Mouse (Mus musculus) cerebellum, adult 11 months (tissue): ENCODE measurements around the gene Abca9.

ENCODE experiments used
- DNase-seq: peaks from one replicate; pipeline ENCODE4 v3.0.0; 2022

Gene Abca9

GRCm38 (mm10) chr11:110167459-110168251 is at the start of gene Abca9:
TSS of gene Abca9 (minus strand) at chr11:110168196.
- DNase-seq, result peak; percentile 6

- DNase-seq, result no peak
Measured at GRCm38 (mm10) chr11:110217118-110217517, 49.1 kb upstream of the Abca9 start.

GRCm38 (mm10) chr11:110203930-110204329 is 35.9 kb upstream of the Abca9 start:
- DNase-seq, result no peak

- DNase-seq, result no peak
Measured at GRCm38 (mm10) chr11:110198882-110199281, 30.9 kb upstream of the Abca9 start.

GRCm38 (mm10) chr11:110196561-110197306 is 28.7 kb upstream of the Abca9 start:
- DNase-seq, result no peak

GRCm38 (mm10) chr11:110195310-110195709 is 27.3 kb upstream of the Abca9 start:
- no peak for DNase-seq

- no peak for DNase-seq
Measured at GRCm38 (mm10) chr11:110171212-110171611, 3.2 kb upstream of the Abca9 start.

GRCm38 (mm10) chr11:110165822-110166221 is 2.2 kb downstream of the Abca9 start:
- DNase-seq, result no peak

- DNase-seq, result no peak
Measured at GRCm38 (mm10) chr11:110165409-110165808, 2.6 kb downstream of the Abca9 start.

- DNase-seq, result no peak
Measured at GRCm38 (mm10) chr11:110157059-110157458, 10.9 kb downstream of the Abca9 start.

- no peak for DNase-seq
Measured at GRCm38 (mm10) chr11:110155985-110156384, 12.0 kb downstream of the Abca9 start.

GRCm38 (mm10) chr11:110147640-110148039 is 20.4 kb downstream of the Abca9 start:
- no peak for DNase-seq

- no peak for DNase-seq
Measured at GRCm38 (mm10) chr11:110145421-110145820, 22.6 kb downstream of the Abca9 start.

GRCm38 (mm10) chr11:110130760-110131159 is 37.2 kb downstream of the Abca9 start:
- DNase-seq, result no peak

- DNase-seq, result peak; percentile 1
Measured at GRCm38 (mm10) chr11:110111137-110111536, 56.9 kb downstream of the Abca9 start.

GRCm38 (mm10) chr11:110101437-110101836 is 66.6 kb downstream of the Abca9 start:
- no peak for DNase-seq

- no peak for DNase-seq
Measured at GRCm38 (mm10) chr11:110098901-110099300, 69.1 kb downstream of the Abca9 start.

- DNase-seq, result no peak
Measured at GRCm38 (mm10) chr11:110097465-110097864, 70.5 kb downstream of the Abca9 start.

- DNase-seq, result no peak
Measured at GRCm38 (mm10) chr11:110095858-110096257, 72.1 kb downstream of the Abca9 start, which contains the start of gene Abca8a. TSS of gene Abca8a (minus strand) at chr11:110095978.

- DNase-seq, result no peak
Measured at GRCm38 (mm10) chr11:110094846-110095380, 73.1 kb downstream of the Abca9 start.

GRCm38 (mm10) chr11:110094236-110094635 is 73.8 kb downstream of the Abca9 start:
- no peak for DNase-seq

- no peak for DNase-seq
Measured at GRCm38 (mm10) chr11:110091328-110091727, 76.7 kb downstream of the Abca9 start.

- DNase-seq, result no peak
Measured at GRCm38 (mm10) chr11:110072158-110072557, 95.8 kb downstream of the Abca9 start.

GRCm38 (mm10) chr11:110061032-110061431 is 107.0 kb downstream of the Abca9 start:
- DNase-seq, result no peak
